Mouse (Mus musculus) adrenal gland, postnatal 25 days (tissue): ENCODE data around the gene Tk1. TPM values are rescaled to one million over a fixed set of nuclear protein-coding genes. Genes with fewer than 3 reads are reported as not detected.
"Not testable (repeated sequence)": the region's sequence is repeated elsewhere in the genome, so short reads cannot be mapped to it uniquely, and the experiment has no call there.

Source experiments
- DNase-seq: peaks from one replicate; pipeline ENCODE4 v3.0.0; 2021; ENCODE audit warnings: mixed read lengths
- total RNA-seq: library from RNA; stranded (reverse); gene quantifications from 2 replicates; pipeline ENCODE4 v1.2.3, GENCODE M21; 2021

Gene Tk1
- total RNA-seq, 1 experiment from 2014 or later, result 18.4 TPM

- no peak for DNase-seq
These were observed 5.7 kb downstream of the Tk1 start for GRCm38 (mm10) chr11:117820173-117820572.

GRCm38 (mm10) chr11:117819095-117819494, 6.8 kb downstream of the Tk1 start:
- no peak for DNase-seq

GRCm38 (mm10) chr11:117816389-117816996, 9.4 kb downstream of the Tk1 start:
- no peak for DNase-seq

GRCm38 (mm10) chr11:117815850-117816249, 10.0 kb downstream of the Tk1 start:
- not testable (repeated sequence) for DNase-seq

- no peak for DNase-seq
These were observed 11.1 kb downstream of the Tk1 start for GRCm38 (mm10) chr11:117814704-117815366.

GRCm38 (mm10) chr11:117813867-117814266, 12.0 kb downstream of the Tk1 start:
- DNase-seq, result no peak

GRCm38 (mm10) chr11:117810401-117811046, 15.4 kb downstream of the Tk1 start:
- peak; percentile 93 for DNase-seq

- DNase-seq, result peak; percentile 79
These were observed 16.2 kb downstream of the Tk1 start, which contains the start of the genes Gm20708 and Syngr2 for GRCm38 (mm10) chr11:117809407-117810311. Gene Gm20708, plus strand, starts transcription at chr11:117809668. Gene Syngr2, plus strand, starts transcription at chr11:117809668.

GRCm38 (mm10) chr11:117806781-117807180, 19.1 kb downstream of the Tk1 start:
- DNase-seq, result no peak

- DNase-seq, result no peak
These were observed 22.7 kb downstream of the Tk1 start for GRCm38 (mm10) chr11:117803166-117803688.

GRCm38 (mm10) chr11:117801650-117802049, 24.2 kb downstream of the Tk1 start:
- DNase-seq, result no peak

GRCm38 (mm10) chr11:117800038-117800437, 25.9 kb downstream of the Tk1 start:
- DNase-seq, result no peak

GRCm38 (mm10) chr11:117799174-117799573, 26.7 kb downstream of the Tk1 start:
- no peak for DNase-seq

- no peak for DNase-seq
These were observed 27.7 kb downstream of the Tk1 start for GRCm38 (mm10) chr11:117798160-117798541.

- DNase-seq, result no peak
These were observed 28.3 kb downstream of the Tk1 start, which contains the start of gene 6030468B19Rik for GRCm38 (mm10) chr11:117797511-117798159. Gene 6030468B19Rik, plus strand, starts transcription at chr11:117797660.

- DNase-seq, result no peak
These were observed 28.9 kb downstream of the Tk1 start for GRCm38 (mm10) chr11:117796954-117797353.

GRCm38 (mm10) chr11:117794035-117794551, 31.8 kb downstream of the Tk1 start:
- no peak for DNase-seq

GRCm38 (mm10) chr11:117792281-117792888, 33.5 kb downstream of the Tk1 start:
- DNase-seq, result no peak

GRCm38 (mm10) chr11:117791441-117791761, 34.5 kb downstream of the Tk1 start:
- DNase-seq, result no peak

- DNase-seq, result no peak
These were observed 35.0 kb downstream of the Tk1 start for GRCm38 (mm10) chr11:117790703-117791440.
